Mouse (Mus musculus) lung, postnatal 4 days (tissue): ENCODE data around the gene Fank1.

Source experiments
- DNase-seq, 2 experiments: peaks; one replicate each; pipeline ENCODE4 v3.0.0; 2021

Fank1 gene

DNA sequence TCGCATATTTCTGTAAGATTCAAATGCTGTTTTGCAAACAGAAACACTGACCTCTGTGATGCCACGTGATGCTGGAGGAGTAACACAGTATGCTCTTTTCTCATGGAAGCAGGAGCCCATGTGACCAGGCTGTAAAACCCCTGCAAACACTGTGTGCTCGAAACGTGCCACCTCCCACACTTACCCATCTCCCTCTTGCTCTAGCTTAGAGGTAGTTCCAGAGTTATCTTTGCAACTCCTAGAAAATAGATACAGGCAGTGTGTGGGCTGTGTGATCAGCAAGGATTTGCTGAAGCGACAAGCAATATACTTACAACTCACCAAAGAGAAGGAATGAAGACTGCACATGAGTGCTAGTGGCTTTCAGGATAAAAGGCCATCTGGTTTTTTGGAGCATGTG, 8.1 kb upstream of the Fank1 start:
- DNase-seq = no peak

DNA sequence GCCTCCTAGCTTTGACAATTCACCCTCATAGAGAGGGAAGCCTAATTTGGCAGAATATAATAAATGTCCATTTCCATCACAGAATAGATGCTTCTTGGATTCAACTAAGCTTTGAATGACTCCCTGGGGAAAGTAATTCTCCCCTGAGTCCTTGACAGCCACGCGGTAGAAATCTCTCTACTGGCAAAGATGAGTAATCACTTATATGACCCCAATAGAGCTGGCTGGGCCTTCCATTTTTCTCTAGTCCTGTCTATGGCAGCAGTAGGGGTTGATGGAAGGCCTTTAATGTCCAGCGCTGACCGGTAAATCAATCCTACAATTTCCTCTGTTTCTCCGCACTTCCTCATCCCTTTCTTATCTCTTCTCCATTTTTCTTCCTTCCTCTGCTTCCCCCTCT, 1.5 kb upstream of the Fank1 start:
- DNase-seq = no peak

DNA sequence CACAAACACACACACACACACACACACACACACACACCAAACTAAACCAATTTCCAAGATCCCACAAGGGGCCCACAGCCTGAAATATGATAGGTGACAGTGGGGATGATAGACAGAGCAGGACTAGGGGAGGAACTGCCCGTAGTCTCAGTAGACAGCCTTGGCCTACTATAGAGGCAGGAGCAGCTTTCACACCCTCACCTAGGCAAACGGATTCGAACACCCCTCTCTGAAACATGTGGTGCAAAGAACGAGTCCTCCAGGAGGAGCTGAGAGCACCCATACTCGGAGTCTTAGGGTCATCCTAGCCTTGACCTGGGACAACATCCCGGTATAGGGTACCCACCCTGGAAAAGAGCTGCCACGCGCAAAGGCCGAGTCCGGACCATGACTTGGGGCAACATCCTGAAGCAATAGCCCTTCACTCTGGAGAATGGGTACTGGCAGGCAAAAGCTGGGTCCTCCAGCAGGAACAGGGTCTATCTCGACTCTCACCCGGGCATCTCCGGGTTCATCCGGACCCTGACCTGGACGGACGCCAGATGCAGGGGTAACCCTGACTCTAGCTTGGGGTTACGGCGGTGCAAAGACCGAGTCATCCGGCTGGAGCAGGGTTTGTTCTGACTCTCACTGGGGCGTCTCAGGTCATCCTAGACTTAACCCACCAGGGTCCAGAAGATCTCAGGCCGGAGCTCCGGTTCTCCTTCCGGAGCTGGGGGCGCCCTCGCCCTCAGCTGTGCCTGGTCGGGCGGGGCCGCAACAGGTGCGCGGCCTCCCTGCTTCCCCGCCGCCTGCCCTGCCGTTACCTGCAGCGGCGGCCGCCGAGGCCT, 650 bp upstream of the Fank1 start:
- no peak for DNase-seq

- no peak for DNase-seq
Observed at GRCm38 (mm10) chr7:133781583-133781982, 4.9 kb downstream of the Fank1 start.

GRCm38 (mm10) chr7:133781991-133782390, 5.3 kb downstream of the Fank1 start:
- DNase-seq = no peak

GRCm38 (mm10) chr7:133782717-133783435, 6.2 kb downstream of the Fank1 start, which contains the start of gene Dhx32:
Gene Dhx32 (minus strand): TSS chr7:133782726.
- DNase-seq = peak; percentile 68 to 76

GRCm38 (mm10) chr7:133787571-133787970, 10.9 kb downstream of the Fank1 start:
- DNase-seq = no peak

- DNase-seq = no peak
Observed at GRCm38 (mm10) chr7:133788147-133788546, 11.5 kb downstream of the Fank1 start.

- no peak for DNase-seq
Observed at GRCm38 (mm10) chr7:133790171-133790570, 13.5 kb downstream of the Fank1 start.

- no peak for DNase-seq
Observed at GRCm38 (mm10) chr7:133790608-133791229, 14.1 kb downstream of the Fank1 start.

- no peak for DNase-seq
Observed at GRCm38 (mm10) chr7:133792771-133793170, 16.1 kb downstream of the Fank1 start.

GRCm38 (mm10) chr7:133793248-133794131, 16.8 kb downstream of the Fank1 start:
- DNase-seq = peak; percentile 6 to 35

DNA sequence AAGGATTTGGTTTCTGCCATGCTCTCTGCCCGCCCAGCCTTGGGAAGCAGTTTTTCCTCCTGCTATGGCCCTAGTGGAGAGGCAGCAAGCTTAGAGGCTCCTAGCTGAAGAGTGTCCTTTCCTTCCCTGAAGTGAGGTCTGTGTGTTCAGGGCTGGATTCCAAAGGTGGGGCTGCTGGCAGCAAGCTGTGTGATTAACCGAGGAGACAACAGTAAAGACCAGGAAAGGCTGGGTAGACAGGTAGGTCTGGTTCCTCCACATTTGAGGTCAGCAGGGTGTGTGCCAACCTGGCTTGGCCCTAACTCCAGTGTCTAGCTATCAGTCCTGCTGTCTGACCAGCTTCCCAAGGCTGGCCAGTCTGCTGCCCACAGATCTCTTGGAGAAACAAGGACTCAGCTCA, 18.1 kb downstream of the Fank1 start:
- peak in 1 of 2 experiments; percentile 29 for DNase-seq

GRCm38 (mm10) chr7:133799928-133800327, 23.3 kb downstream of the Fank1 start:
- DNase-seq = no peak

GRCm38 (mm10) chr7:133801823-133802222, 25.2 kb downstream of the Fank1 start:
- peak; percentile 21 to 37 for DNase-seq

- peak; percentile 46 to 70 for DNase-seq
Observed at GRCm38 (mm10) chr7:133805614-133806175, 29.0 kb downstream of the Fank1 start.

GRCm38 (mm10) chr7:133812927-133813326, 36.3 kb downstream of the Fank1 start:
- DNase-seq = no peak

GRCm38 (mm10) chr7:133813331-133813730, 36.7 kb downstream of the Fank1 start:
- no peak for DNase-seq

- no peak for DNase-seq
Observed at GRCm38 (mm10) chr7:133823751-133824150, 47.1 kb downstream of the Fank1 start.

GRCm38 (mm10) chr7:133824579-133824978, 47.9 kb downstream of the Fank1 start:
- no peak for DNase-seq

- DNase-seq = no peak
Observed at GRCm38 (mm10) chr7:133828514-133828913, 51.9 kb downstream of the Fank1 start.

DNA sequence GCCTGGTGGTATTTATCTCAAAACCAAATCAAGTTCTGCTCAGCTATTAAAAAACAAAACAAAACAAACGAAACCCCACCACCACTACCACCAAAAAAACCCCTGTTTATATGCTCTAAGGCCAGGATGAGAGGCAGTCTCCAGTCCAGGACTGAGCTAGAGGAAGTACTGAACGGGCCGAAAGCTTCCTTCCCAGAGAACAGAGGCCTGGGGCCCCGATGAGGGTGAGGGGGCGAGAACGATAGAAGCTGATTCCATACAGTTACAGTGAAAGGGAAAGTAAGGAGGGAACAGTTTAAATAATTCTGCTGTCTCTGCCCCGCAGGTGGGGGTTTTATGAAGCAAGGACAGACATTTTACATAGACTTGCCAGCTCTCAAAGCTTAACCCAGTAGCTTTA, 52.9 kb downstream of the Fank1 start:
- DNase-seq = no peak
